Mouse (Mus musculus) kidney, postnatal 10 days (tissue): ENCODE measurements around the gene Adck2.
A peak's percentile ranks its signal among the peaks of the same experiment; 100 is the strongest.

Experiments used
- DNase-seq: peaks from one replicate; pipeline ENCODE4 v3.0.0; 2021; ENCODE audit warnings: mixed read lengths

Adck2 gene

GRCm38 (mm10) chr6:39573791-39574554 lies at the start of gene Adck2:
Gene Adck2, plus strand, starts transcription at chr6:39573873.
- peak; percentile 88 for DNase-seq

DNA sequence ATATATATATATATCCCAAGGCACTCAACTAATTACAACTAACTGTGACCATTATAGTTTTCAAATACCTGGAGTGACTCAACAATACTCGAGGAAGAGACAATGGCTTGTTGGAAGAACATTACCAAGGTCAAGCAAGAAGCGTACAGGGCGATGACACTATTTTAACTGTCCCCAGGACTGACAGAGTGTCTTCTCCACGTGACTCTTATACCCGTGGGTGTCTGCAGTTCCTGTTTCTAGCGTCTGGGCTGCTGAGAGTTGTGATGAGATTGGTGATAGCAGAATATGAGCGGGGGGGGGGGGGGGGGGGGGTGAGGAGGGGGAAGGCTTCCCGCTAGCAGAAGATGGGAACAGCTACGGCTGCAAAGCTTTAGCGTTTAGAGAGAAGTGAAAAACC lies 46.9 kb upstream of the Adck2 start:
- DNase-seq, result no peak

- no peak for DNase-seq
These were observed 46.3 kb upstream of the Adck2 start for GRCm38 (mm10) chr6:39527337-39527784.

- DNase-seq, result no peak
These were observed 45.9 kb upstream of the Adck2 start for GRCm38 (mm10) chr6:39527811-39528210.

DNA sequence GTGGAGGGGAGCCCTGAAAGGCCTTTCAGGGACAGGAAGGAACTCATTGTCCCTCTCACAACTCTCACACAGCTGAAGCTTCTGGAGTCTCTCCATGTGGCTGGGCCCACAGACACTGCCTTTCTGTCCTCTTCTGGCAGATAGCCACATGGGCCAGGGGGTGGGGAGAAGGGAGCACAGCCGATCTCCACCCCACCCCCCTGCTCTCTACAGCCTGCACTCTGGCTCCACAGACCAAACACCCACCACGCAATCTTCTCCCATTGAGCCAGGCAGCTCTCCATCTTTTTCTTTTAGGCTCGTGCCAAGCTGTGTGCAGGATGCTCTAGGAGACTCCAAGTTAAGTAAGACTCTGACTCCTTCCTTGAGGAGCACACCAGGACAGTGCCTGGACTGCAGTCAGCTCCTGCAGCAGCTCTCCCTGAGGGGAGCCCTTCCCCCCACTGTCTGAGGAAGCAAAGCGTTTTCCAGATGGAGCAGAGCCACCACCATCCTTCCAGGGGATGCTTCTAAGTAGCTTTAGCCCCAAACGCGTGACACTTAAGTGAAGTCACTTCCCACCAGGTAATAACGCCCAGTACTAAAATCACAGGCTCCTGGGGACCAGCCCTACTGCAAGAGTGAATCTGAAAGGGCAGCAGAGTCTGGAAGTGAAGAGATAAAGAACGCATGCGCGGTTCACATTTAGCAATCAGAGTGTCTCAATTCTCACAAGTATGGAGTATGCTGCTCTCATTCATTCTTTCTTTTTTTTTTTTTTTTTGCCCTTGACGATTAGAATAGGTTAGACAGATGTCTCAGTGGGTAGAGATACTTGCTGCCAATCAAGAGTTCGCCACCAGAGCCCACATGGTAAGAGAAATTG lies 44.8 kb upstream of the Adck2 start:
- DNase-seq, result peak; percentile 88

DNA sequence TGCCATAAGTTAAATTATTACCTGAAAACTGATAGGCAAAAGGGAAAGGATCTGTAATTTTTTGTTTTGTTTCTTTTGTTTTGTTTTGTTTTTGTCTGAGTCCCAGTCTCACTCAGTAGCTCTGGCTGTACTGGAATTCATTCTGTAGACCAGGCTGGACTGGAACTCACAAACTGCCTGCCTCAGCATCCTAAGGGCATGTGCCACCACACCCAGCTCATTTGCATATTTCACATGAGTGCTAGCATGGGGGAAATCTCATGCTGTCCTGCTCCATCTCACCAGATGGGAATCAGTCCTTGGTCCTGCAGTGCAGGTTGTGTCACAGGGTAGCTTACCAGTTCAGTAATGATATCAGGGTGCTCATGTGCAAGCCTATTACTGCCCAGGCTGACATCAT lies 38.7 kb upstream of the Adck2 start:
- DNase-seq, result no peak

- DNase-seq, result no peak
These were observed 37.1 kb upstream of the Adck2 start for GRCm38 (mm10) chr6:39536621-39537020.

DNA sequence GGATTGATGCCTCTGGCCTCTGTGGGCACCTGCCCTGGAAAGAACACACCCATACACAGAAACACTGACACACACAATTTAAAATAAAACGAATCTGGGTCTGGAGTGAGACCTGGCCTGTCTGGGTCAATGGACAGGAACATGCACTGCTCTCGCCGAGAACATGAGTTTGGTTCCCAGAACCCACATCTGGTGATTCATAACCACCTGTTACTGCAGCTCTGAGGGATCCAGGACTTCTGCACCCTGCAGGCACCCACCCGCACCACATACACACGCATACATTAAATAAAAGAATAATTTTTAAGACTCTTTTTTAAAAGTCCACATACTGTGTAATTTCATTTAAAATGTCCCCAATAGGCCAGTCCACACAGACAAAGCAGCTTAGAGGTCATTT lies 36.4 kb upstream of the Adck2 start:
- no peak for DNase-seq

GRCm38 (mm10) chr6:39538227-39538626 lies 35.4 kb upstream of the Adck2 start:
- DNase-seq, result peak; percentile 52

GRCm38 (mm10) chr6:39539679-39540155 lies 34.0 kb upstream of the Adck2 start:
- peak; percentile 85 for DNase-seq

DNA sequence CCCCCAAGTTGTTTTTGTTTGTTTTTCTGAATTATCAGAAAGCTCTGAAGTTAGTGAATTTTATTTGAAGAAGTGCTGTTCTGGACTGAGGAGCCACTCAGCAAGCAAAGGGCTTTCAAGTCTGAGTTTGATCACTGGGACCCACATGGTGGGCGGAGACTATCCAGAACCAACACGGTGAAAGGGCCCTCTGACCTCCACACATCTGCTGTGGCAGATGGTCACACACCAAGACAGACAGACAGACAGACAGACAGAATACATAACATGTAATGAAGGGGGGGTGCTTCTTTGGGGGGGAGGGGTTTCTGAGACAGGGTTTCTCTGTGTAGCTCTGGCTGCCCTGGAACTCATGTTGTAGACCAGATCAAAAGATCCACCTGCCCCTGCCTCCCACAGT lies 33.1 kb upstream of the Adck2 start:
- DNase-seq, result no peak

GRCm38 (mm10) chr6:39542631-39543597 lies 30.8 kb upstream of the Adck2 start:
- peak; percentile 92 for DNase-seq

DNA sequence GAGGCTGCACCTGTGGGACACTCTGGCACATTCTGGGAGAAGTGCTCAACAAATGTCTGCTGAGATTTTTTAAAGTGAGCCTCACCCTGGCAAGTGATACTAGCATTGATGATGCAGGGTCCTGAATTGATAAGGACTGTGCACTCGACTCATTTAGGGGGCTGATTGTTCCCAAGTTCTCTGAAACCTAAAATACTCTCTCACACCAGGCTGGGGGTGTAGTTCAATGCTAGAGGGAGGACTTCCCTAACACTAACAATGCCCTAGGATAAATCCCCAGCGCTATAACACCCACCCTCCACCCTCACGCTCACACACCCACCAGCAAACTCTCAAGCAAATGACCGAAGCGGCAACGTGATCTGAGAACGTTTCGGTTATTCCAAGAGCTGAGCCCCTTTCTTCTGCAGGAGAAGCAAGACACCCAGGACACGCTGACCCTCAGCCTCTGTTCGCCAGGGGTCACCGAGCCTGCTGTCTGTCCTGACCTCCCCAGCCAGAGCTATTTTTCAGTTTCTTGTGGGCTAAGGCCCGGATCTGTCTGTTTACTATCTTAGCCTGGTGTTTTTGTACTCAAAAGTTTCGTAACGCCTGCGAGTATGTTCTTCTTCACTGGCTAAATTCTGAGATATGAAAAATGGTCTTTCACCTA lies 29.8 kb upstream of the Adck2 start:
- DNase-seq, result peak; percentile 34

GRCm38 (mm10) chr6:39545474-39545873 lies 28.2 kb upstream of the Adck2 start:
- no peak for DNase-seq

GRCm38 (mm10) chr6:39548030-39548429 lies 25.6 kb upstream of the Adck2 start:
- no peak for DNase-seq

GRCm38 (mm10) chr6:39551981-39552636 lies 21.6 kb upstream of the Adck2 start:
- peak; percentile 40 for DNase-seq

- no peak for DNase-seq
These were observed 18.6 kb upstream of the Adck2 start for GRCm38 (mm10) chr6:39554888-39555647.

- DNase-seq, result no peak
These were observed 18.1 kb upstream of the Adck2 start for GRCm38 (mm10) chr6:39555648-39555945.

GRCm38 (mm10) chr6:39556900-39557659 lies 16.6 kb upstream of the Adck2 start:
- peak; percentile 69 for DNase-seq

DNA sequence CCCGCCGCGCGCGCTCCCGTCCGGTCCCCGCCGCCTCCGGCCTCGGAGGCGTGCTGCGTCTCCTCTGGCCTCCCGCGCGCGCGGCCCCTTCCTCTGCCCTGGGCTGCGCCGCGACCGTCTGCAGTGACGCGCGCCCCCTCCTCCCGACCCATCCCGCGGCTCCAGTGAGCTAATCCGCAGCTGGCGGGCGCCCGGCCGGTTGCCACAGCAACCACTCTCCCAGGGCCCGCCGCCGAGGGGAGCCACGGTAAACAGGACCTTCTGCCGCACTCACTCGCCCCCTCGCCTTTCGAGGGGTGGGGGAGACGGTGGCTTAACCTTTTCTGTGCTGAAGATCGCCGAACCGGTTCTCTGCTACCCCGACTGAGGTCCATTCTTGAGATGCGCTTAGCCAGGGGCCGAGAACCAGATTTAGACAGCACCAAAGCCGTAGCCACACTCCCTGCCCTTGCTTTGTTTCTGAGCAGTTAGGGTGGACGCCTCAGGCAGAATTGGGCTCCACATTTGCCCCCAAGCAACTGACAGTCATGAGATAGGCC lies 15.9 kb upstream of the Adck2 start, which contains the start of gene Dennd2a:
Dennd2a (minus strand) TSS at position 145 of the 539 bp plus-strand sequence.
- DNase-seq, result peak; percentile 93
